Comparison of ENCODE assay signal across 9 mouse cellular contexts in the genomic region with DNA sequence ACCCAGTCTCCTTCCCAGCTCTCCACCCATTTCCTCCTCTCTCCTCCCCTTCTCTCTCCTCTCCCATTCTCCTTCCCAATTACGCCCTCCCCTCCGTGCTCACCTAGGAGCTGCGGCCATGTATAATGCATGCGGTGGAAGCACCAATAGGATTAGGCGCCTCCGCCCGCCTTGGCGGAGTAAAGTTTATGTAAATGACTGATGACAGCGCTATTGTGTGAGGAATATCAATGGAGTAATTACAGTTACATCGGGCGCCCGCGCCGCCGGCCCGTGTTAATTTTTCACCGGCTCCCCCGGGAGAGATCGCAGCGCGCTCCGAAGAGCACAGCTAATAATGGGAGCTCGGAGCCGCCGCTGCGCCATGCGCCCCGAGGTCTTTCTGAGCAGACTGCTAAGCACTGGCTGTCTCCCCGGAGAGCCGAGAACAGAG. TPM values are rescaled to one million over a fixed set of nuclear protein-coding genes. Genes with fewer than 3 reads are reported as not detected.
A peak's percentile ranks its signal among the peaks of the same experiment; 100 is the strongest.
DNase-seq lines count a peak whose midpoint lies in the region; ATAC-seq and TF ChIP-seq lines count a peak whose summit lies in the region.
"Had no signal": no experiment of that assay in that cellular context is flagged by ENCODE, and none has a peak within 500 bp of the region (broad histone marks: within the 10 kb centered on the region; RNA-seq: fewer than 3 reads in every experiment).

No protein-coding gene starts in this region.

- peaks cover 96% of the 10 kb centered on the region for H3K27me3 ChIP-seq in E14TG2a.4 (ENCODE audit: insufficient read depth, low read length)
- peaks cover 74% of the 10 kb centered on the region for H3K27me3 ChIP-seq in embryonic facial prominence, embryonic 15.5 days
- peaks cover 2% of the 10 kb centered on the region; the same call in 1 of the 2 replicates for H3K27me3 ChIP-seq in kidney, adult 2 months (replicated peaks; ENCODE audit: control insufficient read depth, insufficient read depth, low read length)
- peaks cover 79% of the 10 kb centered on the region for H3K27me3 ChIP-seq in limb, embryonic 12.5 days
- H3K27me3 ChIP-seq in thymus, adult 2 months (ENCODE audit: control insufficient read depth, insufficient read depth, low read length) = peaks cover 6% of the 10 kb centered on the region; the same call in 1 of the 2 replicates

- H3K4me1 ChIP-seq in E14TG2a.4 (replicated peaks; ENCODE audit: low read depth, low read length) = peaks cover 36% of the 10 kb centered on the region
- peaks cover 23% of the 10 kb centered on the region for H3K4me1 ChIP-seq in embryonic facial prominence, embryonic 15.5 days
- H3K4me1 ChIP-seq in kidney, adult 2 months (ENCODE audit: control insufficient read depth, insufficient read depth, low read length) = no peaks in the 10 kb centered on the region
- peaks cover 83% of the 10 kb centered on the region for H3K4me1 ChIP-seq in limb, embryonic 12.5 days (replicated peaks)
- H3K4me1 ChIP-seq in thymus, adult 2 months (replicated peaks; ENCODE audit: control insufficient read depth, insufficient read depth, low read length) = no peaks in the 10 kb centered on the region

- peak; percentile 19 for DNase-seq in adrenal gland, postnatal 25 days
- peak; percentile 27 for DNase-seq in kidney, adult 2 months
- peak; percentile 71 to 78 for DNase-seq in right cerebral cortex, adult 2 months (ENCODE audit: low spot score in 2 of 2)
- no peak for DNase-seq in thymus, adult 2 months

- no peak for TF ChIP-seq CTCF in E14TG2a.4 (conservative IDR thresholded peaks at IDR 0.05; ENCODE audit: low read length)
- no peak for TF ChIP-seq CTCF in kidney, adult 2 months (conservative IDR thresholded peaks at IDR 0.05; ENCODE audit: insufficient read depth, insufficient read length, low read depth, low read length)
- TF ChIP-seq CTCF in thymus, adult 2 months (IDR thresholded peaks at IDR 0.05; ENCODE audit: borderline replicate concordance, control insufficient read depth, extremely low read depth, insufficient read depth, low read length, poor library complexity) = no peak

- H3K27ac ChIP-seq in embryonic facial prominence, embryonic 15.5 days (replicated peaks) = no peak overlapping the region
- no peak overlapping the region for H3K27ac ChIP-seq in kidney, adult 2 months (ENCODE audit: insufficient read depth, low read depth, low read length)
- H3K27ac ChIP-seq in limb, embryonic 12.5 days = peak overlapping the region; percentile 41; the same call in 1 of the 2 replicates
- no peak overlapping the region for H3K27ac ChIP-seq in thymus, adult 2 months (ENCODE audit: control insufficient read depth, insufficient read depth, low read length)

- H3K4me3 ChIP-seq in E14TG2a.4 (replicated peaks; ENCODE audit: low read length) = peak overlapping the region; percentile 75
- H3K4me3 ChIP-seq in embryonic facial prominence, embryonic 15.5 days (replicated peaks) = peak overlapping the region; percentile 39
- H3K4me3 ChIP-seq in kidney, adult 2 months (ENCODE audit: insufficient read depth, low read depth, low read length) = peak overlapping the region; percentile 7; the same call in 1 of the 2 replicates
- peak overlapping the region; percentile 37 for H3K4me3 ChIP-seq in limb, embryonic 12.5 days (replicated peaks)
- H3K4me3 ChIP-seq in thymus, adult 2 months (ENCODE audit: control insufficient read depth, insufficient read depth, low read length) = no peak overlapping the region
- H3K4me3 ChIP-seq: myocyte had no signal

- no peak overlapping the region for H3K9ac ChIP-seq in embryonic facial prominence, embryonic 15.5 days
- peak overlapping the region; percentile 46; the same call in 1 of the 2 replicates for H3K9ac ChIP-seq in limb, embryonic 12.5 days (replicated peaks)

- TF ChIP-seq POLR2A in kidney, adult 2 months (IDR thresholded peaks at IDR 0.05; ENCODE audit: low read depth, low read length) = no peak
- TF ChIP-seq POLR2A in thymus, adult 2 months (IDR thresholded peaks at IDR 0.05; ENCODE audit: control insufficient read depth, extremely low read depth, insufficient read depth, low read length, poor library complexity) = no peak

- ATAC-seq in embryonic facial prominence, embryonic 15.5 days (ENCODE audit: insufficient number of reproducible peaks, low FRiP score, low TSS enrichment, low read depth) = no peak
- ATAC-seq in limb, embryonic 12.5 days (ENCODE audit: insufficient number of reproducible peaks, insufficient read depth, low FRiP score, low TSS enrichment, low read depth) = peak; percentile 32; the same call in 1 of the 2 replicates
- ATAC-seq in CD4-positive, CD25-positive, alpha-beta regulatory T cell, adult 4 months = no peak

- no peaks in the 10 kb centered on the region for H3K36me3 ChIP-seq in E14TG2a.4 (ENCODE audit: insufficient read depth, low read length)
- no peaks in the 10 kb centered on the region for H3K36me3 ChIP-seq in embryonic facial prominence, embryonic 15.5 days
- no peaks in the 10 kb centered on the region for H3K36me3 ChIP-seq in kidney, adult 2 months (ENCODE audit: control insufficient read depth, insufficient read depth, low read length)
- H3K36me3 ChIP-seq in limb, embryonic 12.5 days = peaks cover 9% of the 10 kb centered on the region
- no peaks in the 10 kb centered on the region for H3K36me3 ChIP-seq in thymus, adult 2 months (ENCODE audit: control insufficient read depth, insufficient read depth, low read length)

- under 1% methylated on average over 30 of the region's 30 CpGs for WGBS in embryonic facial prominence, embryonic 15.5 days
- 1% methylated on average over 30 of the region's 30 CpGs for WGBS in kidney, adult 2 months
- WGBS in limb, embryonic 12.5 days = 1% methylated on average over 30 of the region's 30 CpGs
- 5% methylated on average over 30 of the region's 30 CpGs for WGBS in thymus, adult 2 months

- H3K4me2 ChIP-seq in embryonic facial prominence, embryonic 15.5 days (replicated peaks) = peak overlapping the region; percentile 66
- H3K4me2 ChIP-seq in limb, embryonic 12.5 days = peak overlapping the region; percentile 73

- peaks cover 2% of the 10 kb centered on the region; the same call in 1 of the 2 replicates for H3K9me3 ChIP-seq in E14TG2a.4 (ENCODE audit: low read length)
- H3K9me3 ChIP-seq in embryonic facial prominence, embryonic 15.5 days (replicated peaks) = no peaks in the 10 kb centered on the region
- H3K9me3 ChIP-seq in limb, embryonic 12.5 days = no peaks in the 10 kb centered on the region

RNA-seq across cellular contexts. Expression of a gene that starts 23.9 kb away (rescaled TPM):
- total RNA-seq in adrenal gland, postnatal 25 days (2021) = 0.15 TPM in 1 of 2 replicates, not detected in the other
- polyA plus RNA-seq in embryonic facial prominence, embryonic 15.5 days (2015; fragmentation: Nextera tagmentation; extraction: Ambion mirVana) = 0.59 and 0.67 TPM in 2 replicates
- 2.9 and 3.7 TPM in 2 replicates for polyA plus RNA-seq in kidney, adult 2 months (2012; rRNA removed)
- 8.6 and 9.9 TPM in 2 replicates for polyA plus RNA-seq in limb, embryonic 12.5 days (2016; fragmentation: Nextera tagmentation; extraction: Ambion mirVana)
- polyA plus RNA-seq in thymus, adult 2 months (2012; rRNA removed) = 0.04 and 0.10 TPM in 2 replicates
- polyA plus RNA-seq in CD4-positive, CD25-positive, alpha-beta regulatory T cell, adult 4 months (2017; shearing (Covaris generic)) = not detected
- polyA plus RNA-seq: myocyte had no signal
